Mouse (Mus musculus) left cerebral cortex, postnatal 25 days (tissue): ENCODE measurements at regions not wholly inside any gene's neighbourhood (a gene's known extent, or its start where the extent isn't known, plus 50 kb on each side); places are given as distances from the start of the nearest gene placed in this dataset.

ENCODE experiments used
- DNase-seq, 2 experiments: peaks; one replicate each; pipeline ENCODE4 v3.0.0; 2022; ENCODE audit warnings: low spot score in 2 of 2, mixed read lengths in 1 of 2
- intact Hi-C: fragments of 180-260 bp; cut with DNase I; formaldehyde crosslinking; loops from one replicate; pipeline ENCODE4 v1.15.1; 2025

DNA sequence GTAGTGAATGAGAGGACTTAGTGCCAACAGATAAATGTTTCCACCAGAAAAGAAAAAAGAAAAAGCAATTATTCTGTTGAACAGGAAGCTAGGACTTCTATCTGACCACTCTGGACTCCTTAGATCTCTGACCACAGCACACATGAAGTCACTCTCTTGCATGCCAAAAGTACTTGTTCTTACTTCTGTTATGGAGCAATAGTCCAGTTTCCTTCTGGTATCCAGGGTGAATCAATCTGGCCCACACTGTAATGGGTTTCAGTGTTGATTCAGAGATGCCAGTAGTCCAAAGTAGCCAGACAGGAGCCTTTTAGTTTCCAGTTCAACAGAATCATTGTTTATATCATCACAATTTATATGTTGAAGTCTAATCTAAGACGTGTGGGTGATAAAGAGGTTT lies 346.7 kb upstream of the Paip1 start:
- intact Hi-C loops: no loop called here
- DNase-seq: no peak

DNA sequence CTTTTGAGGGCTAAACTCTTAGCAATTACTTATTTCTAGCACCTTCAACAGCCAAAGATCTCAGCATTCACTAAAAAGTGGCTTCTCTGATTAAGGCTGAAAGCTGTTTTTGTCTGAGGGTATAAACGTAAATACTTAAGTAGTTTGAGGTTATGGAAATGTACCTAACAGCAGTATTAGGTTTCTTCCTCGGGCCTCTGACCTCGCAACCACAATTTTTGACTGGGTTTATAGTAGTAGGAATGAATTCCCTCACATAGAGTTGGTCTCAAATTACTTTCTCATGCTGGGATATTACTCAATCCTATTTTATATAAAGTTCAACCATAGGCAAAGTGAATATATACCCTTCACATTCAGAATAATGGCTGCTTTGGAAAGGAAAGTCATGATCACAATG lies 310.5 kb upstream of the Paip1 start:
- intact Hi-C loops: no loop called here
- no peak for DNase-seq

DNA sequence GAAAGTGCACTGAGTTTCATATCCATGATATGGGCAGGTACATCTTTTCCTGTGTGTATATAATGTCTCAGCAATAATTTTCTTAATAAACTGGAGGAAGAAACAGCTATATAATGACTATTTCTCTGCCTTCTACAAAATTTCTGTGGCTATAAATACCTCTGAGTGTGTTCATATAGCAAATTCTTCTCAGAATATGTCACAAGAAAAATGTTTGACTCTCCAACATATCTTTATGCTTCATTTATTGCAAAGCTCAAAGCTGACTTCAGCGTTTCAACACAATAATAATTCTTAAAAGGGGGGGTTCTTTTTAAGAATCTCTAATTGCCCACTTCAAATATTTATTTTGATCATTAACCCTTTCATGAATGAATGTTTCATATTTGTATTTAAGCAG lies 310.0 kb upstream of the Paip1 start:
- DNase-seq: no peak
- intact Hi-C loops: no loop called here

DNA sequence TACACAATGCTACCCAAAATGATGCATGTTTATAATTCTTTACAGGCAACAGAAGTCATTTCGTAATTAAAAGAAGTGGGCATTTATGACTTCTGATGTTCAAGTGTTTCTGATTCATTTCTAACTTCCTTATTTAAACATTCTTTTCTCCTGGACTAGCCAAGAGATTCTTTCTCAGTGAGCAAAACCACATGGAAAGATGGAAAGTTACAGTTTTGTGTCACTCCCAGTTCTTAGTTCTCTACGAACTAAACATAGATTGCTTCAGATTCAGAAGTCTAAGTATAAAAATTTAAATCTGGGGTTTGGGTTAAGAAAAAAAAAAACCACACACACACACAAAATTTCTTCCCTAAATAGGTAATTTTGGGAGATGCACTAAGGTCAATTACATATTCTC lies 288.0 kb upstream of the Paip1 start:
- intact Hi-C loops: no loop called here
- no peak for DNase-seq

DNA sequence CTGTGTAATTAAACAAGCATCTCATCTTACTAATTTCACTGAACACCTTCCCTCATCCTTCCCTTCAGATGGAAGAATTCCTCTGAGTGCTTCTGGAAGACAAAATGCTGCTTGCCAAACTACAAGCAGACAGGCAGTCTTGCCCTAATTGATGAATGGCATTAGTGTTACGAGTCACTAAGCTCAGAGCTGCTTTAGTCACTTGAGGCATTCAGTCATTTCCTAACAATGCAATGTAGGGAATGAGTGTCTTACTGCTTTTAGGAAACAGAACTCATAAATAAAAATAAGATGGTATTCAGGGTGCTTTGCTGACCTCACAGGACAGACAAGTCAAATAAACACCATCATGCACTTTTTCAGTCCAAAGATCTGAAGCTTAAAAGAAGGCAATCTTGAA lies 285.1 kb upstream of the Paip1 start:
- no peak for DNase-seq
- intact Hi-C loops: no loop called here

DNA sequence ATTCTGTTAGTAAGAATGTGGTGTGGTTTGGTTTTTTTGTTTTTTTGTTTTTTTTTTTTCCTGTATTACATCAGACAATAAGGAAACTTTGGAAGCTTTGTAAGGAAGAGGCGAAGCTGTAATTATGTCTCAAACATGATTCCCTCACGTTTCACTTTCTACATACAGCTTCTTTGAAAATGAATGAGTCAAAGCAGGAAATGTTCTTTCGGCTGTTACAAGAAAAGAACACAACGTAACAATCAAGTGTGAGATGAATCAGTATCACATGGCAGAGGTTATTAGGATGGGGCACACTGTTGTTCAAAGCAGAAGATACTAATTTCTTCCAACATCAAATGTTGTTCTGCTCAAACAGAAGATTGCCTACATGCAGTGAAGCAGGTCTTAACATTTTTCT lies 282.7 kb upstream of the Paip1 start:
- intact Hi-C loops: no loop called here
- DNase-seq: no peak

DNA sequence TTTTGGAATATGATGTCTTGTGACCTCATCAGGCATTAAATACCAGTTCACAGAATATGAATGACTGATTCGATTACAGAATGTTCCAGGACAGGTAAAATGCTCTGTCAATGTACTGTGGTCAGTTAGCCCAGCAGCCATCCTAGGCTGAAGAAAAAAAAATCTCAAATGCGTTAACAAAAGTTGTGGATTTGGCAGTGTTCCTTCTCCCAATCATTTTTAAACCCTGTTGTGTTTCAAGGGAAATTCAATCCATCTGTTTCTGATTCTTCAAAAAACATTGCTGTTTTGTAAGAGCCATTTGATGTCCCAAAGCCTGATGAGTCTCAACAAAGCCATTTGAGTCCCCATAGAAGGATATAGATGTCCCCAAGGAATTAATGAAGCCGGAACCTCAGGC lies 280.7 kb upstream of the Paip1 start:
- DNase-seq: no peak
- intact Hi-C loops: no loop called here

DNA sequence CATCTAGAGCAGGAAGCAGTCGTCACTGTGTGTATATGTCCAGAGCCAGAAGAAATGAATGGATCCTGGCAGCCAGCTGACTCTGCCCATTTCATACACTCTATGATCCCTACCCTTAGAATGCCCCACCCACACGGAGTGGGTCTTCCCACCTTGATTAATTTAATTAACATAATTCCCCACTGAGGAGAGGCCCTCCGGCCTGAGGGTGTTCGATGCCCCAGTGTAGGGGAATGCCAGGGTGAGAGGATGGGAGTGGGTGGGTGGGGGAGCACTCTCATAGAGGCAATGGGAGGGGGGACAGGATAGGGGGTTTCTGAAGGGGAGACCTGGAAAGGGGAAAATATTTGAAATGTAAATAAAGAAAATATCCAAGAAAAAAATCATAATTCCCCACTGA lies 279.3 kb upstream of the Paip1 start:
- intact Hi-C loops: no loop called here
- no peak for DNase-seq

DNA sequence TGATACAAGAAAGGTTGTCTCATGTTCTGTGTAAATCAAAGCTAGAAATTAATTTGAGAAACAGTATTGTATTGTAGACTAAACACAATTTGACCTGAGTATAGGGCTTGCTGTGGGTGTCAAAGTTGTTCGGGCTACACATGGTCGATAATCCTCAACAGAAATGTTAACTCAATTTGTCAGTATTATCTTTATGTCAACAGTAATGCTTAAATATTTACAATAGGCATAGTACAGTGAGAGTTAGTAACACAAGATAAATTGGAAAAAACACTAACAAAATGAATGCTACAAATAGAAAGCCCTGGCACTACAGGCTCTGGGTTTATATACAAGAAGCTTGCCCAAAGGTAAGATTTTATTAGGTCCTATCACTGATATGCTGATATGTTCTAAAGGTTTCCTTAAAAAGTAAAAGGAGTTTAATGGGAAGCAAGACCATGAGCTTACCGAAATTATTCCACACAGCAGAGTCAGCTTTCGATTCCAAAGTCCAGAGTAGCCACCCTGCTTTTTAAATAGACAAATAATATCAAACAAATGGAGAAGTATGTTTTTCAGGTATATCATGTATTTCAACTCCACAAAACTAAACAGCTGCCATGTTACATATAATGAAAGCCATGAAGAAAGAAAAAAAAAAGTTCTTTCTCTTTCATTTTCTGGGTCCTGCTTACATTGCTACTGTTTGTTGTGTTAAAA lies 277.4 kb upstream of the Paip1 start:
- intact Hi-C loops: loop anchor here (10.0 kb wide), 1 partner anchor 96 kb away; no protein-coding TSS in a partner anchor
- DNase-seq: no peak

DNA sequence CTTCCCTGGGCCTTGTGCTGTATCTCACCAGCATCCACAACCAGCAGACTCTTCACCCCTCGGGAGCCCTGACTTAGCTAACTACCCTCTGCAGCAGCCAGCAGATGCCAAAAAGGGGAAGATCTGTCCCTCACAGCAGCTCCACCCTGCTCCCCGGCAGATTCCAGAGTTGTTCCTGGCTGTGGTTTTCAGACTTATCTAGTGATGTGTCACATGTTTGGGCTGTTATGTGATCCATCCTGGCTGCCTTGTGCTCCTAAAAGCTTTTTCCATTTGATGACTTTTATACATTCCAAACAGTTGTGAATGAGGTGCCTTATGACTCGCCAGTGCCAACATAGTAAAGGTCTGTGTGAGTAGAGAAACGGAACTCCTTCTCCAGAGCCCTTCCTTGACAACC lies 250.6 kb upstream of the Paip1 start:
- intact Hi-C loops: no loop called here
- DNase-seq: no peak

DNA sequence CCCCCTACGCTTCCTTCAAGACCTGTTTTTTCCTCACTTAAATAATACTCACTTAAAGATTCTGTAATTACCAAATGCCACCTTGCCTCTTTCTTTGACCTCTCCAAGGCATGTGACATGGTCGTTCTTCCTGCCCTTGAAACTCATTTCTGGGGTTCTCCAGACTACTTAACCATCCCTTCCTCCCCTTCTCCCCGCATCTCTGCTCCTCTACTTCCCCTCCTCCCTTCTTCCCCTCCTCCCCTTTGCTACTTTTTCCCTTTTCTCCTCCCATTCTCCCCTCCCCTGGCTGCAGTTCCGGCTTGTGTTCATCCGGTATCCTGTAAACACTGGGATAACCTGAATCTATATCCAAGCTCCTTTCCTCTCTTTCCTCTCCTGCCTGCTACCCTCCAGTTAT lies 250.2 kb upstream of the Paip1 start:
- intact Hi-C loops: no loop called here
- DNase-seq: no peak

DNA sequence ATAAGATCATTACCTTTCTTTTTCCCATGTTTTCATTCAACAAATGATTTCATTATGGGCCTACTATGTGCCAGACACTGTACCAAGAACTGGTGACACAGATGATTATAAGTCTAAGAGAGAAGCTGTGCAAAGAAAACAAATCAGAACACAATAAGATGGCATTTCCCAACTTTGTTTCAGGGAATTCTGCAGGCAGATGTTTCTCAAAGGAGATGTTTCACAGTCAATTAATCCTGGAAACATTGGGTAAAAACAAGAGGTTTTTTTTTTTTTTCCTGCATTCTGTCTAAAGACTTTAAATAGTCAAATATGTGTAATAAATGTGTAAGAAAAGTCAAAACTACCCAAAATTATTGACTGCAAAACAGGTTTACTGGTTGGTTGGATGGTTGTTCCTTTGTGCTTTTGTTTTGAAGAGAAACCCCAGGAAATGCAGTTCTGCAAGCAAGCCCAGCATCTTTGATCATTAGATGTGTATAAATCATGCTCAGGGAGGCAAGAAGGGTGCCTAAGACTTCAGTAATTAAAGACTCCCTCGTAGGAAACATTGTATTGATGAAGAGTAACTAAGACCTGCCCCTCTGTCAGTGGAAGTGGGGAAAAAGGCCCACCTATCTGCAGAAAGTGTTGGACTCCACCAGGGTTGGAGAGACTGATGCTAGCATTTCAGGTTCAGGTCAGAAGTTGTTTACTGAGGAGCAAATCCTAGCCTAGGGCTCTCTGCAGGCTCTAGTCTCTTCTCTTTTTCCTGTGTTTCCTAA lies 249.1 kb upstream of the Paip1 start:
- intact Hi-C loops: no loop called here

DNA sequence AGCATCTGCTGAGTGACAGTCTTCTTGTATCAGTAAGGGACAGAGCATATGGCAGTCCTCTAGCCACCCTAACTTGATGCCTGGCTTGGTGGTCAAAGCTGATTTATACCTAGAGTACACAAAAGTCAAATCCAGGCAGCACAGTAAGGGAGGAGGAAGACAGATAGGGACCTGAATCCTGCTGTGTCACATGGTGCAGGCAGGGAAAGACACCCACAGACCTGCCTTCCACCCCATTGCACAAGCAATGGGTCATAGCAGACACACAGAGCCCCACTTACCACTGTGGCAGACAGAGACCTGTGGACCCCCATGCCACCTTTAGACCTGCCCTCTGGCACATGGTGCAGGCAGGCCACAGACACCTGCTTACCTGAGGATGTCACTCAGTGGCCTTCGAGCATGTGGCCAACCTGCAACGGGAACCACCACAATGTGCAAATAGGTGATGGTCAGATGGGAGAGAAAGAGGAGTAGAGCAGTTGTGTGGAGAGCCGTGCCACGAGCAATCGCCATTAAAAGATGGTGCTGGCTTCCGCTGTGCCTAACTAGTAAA lies 244.0 kb upstream of the Paip1 start:
- intact Hi-C loops: no loop called here

More for the DNA sequence above, 249.1 kb upstream of the Paip1 start:
- no peak for DNase-seq

DNA sequence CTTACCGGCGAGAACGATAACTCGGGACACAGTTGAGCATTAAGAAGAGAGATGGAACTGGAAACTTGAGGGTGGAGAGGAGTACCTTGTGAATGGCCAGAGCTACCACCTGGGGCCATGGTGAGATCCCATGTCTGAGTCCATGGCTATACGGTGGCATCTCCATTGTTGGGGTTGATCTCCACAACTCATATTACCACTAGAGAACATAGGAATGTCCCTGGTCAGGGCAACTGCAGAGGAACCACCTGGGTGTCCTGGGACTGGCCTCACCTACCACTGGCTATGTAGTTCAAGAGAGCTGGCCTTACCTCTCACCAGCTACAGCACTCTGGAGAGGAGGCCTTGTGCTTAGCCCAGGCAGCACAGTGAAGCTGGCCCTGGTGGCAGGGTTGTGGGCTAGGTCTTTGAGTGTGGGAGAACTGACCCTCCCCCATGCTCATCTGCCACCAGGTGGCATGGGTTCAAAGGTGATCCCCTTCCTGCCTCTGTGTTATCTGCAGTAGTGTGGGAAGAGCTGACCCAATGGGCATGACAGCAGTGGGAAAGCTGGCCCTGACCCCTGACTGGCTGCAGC lies 242.7 kb upstream of the Paip1 start:
- intact Hi-C loops: no loop called here

More for the DNA sequence above, 244.0 kb upstream of the Paip1 start:
- DNase-seq: no peak

DNA sequence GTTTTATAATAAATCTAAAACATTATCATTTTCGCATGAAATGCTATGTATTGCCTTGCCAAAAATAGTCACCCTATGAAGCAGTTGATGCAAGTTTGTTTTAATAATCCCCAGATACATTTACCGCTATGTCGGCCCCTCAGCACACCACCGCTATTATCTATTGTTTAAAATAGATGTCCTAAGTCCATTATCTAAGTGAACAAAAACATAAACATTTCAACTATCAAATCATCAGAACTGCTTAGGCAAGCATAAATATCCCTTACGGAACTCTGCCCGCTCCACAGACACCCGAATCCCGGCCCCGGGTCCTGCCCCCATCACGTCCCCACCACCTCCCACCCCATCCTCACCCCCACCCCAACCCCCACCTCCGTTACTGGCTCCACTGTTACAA lies 196.8 kb upstream of the Paip1 start:
- no peak for DNase-seq
- intact Hi-C loops: no loop called here

More for the DNA sequence above, 242.7 kb upstream of the Paip1 start:
- no peak for DNase-seq

DNA sequence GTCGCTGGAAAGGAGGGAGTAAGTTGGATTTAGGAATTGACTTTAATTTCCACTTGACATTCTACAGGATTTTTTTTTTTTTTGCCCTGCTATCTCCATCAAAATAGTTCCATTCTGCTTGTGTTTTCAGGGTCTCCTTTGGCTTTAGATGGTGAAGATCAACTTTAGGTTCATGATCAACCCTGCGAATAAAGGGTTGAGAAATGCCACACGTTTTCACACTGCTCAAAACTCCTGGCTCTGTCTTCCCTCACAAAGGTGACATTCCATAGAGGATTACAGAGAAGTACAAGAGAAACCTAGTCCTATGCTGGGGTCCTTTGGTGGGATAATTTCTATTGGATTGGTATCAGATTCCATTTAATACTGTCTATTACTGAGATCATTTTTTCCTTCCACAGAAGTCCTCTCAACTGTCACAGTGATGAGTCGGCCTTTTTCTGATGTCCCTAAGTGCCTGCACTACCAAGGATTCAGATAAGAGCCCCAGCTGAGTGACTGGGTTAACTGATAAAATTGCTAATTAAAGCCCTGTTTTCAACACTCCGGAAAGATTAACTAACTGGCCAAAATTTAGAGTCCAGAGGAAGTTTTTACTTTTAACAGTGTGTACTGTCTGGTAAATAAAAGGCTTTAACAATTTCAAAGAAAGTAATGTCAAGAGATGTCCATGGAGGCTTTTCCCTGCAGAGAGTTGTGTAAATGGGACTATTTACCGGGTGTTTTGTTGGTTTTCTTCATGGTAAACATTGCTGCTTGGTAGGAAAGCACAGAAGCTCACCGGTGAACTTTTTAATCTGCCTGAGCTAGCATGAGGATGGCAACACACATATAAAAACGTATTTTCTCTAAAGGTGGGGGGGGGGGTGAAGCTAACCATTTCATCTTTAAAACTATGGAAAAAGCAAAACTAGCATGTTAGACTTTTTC lies 196.0 kb upstream of the Paip1 start:
- intact Hi-C loops: no loop called here
- DNase-seq: no peak

DNA sequence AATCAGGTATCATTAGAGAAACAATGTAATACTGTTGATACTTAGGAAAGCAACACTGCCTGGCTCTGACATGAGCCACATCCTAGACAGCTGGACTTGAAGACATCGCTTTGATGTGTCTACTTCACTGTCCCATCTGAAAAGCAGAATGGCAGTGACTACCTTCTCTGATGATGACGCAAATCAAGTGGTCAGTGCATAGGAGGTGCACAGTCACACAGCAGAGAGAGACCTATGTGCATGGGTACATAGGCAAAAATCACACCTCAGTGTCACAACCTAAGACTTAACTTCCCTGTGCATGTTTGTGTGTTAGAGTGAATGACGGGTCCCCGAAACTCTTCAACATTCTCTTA lies 195.4 kb upstream of the Paip1 start:
- no peak for DNase-seq
- intact Hi-C loops: no loop called here

DNA sequence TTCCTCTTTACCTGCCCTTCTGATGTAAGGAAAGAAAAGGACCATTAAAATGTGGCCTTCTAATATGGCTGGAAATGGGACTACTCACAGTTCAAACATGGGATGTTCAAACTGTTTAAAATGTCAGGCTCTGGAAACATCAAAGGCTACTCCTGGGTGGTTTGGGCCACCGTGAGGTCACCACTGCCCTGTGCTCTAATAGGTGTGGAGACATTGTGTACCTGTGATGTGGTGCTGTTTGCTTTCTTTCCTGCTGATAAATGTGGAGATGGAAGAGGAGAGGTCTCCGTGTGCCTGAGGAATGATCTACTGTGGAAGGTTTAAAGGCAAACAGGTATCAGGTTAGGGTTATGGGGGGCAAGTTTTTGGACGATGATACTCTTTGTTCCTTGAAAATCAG lies 194.5 kb upstream of the Paip1 start:
- DNase-seq: no peak
- intact Hi-C loops: no loop called here

DNA sequence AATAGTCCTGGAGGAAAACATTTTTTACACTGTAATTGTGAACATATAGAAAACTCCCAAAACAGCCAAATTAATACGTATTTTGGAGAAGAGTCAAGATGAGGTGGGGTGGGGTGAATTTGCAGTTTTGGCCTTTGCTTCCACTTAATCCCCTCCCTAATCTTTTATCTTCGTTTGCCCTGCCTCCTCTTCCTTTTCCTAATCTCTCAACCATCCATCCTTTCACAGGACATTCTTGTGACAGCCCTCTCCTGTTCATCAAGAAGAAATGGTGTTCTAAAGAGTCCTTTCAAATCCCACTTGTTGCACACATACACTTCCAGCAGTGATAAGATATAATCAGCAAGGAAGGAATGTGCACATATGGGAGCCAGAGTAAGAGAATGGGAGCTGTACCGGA lies 186.0 kb upstream of the Paip1 start:
- intact Hi-C loops: no loop called here
- DNase-seq: no peak

DNA sequence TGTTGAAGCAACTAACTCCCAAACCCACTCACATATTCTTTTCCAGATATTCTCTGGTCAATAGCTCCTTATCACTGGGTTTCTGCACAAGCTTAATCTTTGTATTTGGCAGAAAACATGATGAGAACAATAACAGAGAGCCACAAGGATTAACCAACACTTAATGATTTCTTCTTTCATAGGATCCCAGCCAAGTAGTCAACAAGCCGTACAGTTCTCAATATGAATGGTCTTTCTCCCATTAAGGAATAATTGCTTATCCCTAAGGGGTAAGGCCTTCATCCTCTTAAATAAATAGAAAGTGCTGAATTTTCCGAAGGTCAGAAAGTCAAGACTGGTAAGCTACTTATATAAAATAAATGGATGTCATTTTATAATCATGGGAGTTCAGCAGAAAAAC lies 181.3 kb upstream of the Paip1 start:
- intact Hi-C loops: no loop called here
- DNase-seq: no peak
